ENCODE assay signal across 8 mouse cellular contexts in the genomic region with DNA sequence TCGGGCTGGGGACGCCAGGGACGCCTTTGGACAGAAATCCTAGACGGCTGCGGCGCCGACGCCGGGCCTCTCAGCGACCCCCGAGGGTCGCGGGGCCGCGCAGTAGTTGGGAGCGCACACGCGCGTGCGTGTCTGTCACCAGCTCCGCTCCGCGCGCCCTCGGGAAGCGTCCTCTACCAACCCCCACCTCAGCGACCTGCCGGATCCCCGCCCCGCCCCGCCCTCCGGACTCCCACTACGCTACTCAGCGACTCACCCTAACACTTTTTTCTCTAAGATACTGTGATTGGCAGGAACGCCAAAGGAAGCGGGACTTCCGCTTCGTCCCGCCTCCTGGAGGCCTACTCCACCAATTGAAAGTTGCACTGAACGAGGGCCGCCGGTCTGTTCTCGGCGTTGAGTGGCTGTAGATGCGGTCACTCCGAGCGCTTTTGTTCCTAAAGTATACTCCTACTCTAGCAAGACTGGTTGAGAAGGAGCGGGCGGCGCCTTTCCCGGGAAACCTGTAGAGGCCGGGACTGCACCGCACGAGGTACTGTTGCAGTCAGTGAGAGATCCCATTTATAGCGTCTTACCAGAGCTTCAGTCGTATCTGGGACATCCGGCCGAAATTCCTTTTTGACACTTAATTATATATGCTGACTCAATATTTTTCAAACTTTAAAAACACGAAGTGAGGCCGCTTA. TPM values are rescaled to one million over a fixed set of nuclear protein-coding genes. Genes with fewer than 3 reads are reported as not detected.
DNase-seq lines count a peak whose midpoint lies in the region; ATAC-seq lines count a peak whose summit lies in the region.

TSS of gene Nf2 (minus strand) at position 279 of the 686 bp plus-strand sequence.

- ATAC-seq in heart, embryonic 13.5 days (ENCODE audit: extremely low read depth, insufficient number of reproducible peaks, low FRiP score, low TSS enrichment): peak; percentile 99
- ATAC-seq in liver, embryonic 12.5 days: peak; percentile 99
- peak; percentile 100 for ATAC-seq in stomach, embryonic 15.5 days (ENCODE audit: insufficient read depth, low FRiP score, low read depth)

- H3K4me2 ChIP-seq in heart, embryonic 13.5 days: peak within 1 kb of the TSS; percentile 68
- peak within 1 kb of the TSS; percentile 92 for H3K4me2 ChIP-seq in liver, embryonic 12.5 days
- peak within 1 kb of the TSS; percentile 58 for H3K4me2 ChIP-seq in stomach, embryonic 15.5 days

- peak within 1 kb of the TSS; percentile 99 for H3K9ac ChIP-seq in heart, embryonic 13.5 days
- H3K9ac ChIP-seq in liver, embryonic 12.5 days: peak within 1 kb of the TSS; percentile 100
- H3K9ac ChIP-seq in stomach, embryonic 15.5 days: peak within 1 kb of the TSS; percentile 96

- peaks cover 2% of the 10 kb centered on the region; the same call in 1 of the 2 replicates for H3K4me1 ChIP-seq in brown adipose tissue, adult 24 weeks (ENCODE audit: control insufficient read depth, insufficient read depth, insufficient read length, low read length)
- peaks cover 14% of the 10 kb centered on the region for H3K4me1 ChIP-seq in heart, embryonic 13.5 days
- H3K4me1 ChIP-seq in liver, embryonic 12.5 days: peaks cover 29% of the 10 kb centered on the region
- peaks cover 4% of the 10 kb centered on the region for H3K4me1 ChIP-seq in stomach, embryonic 15.5 days

- peak; percentile 96 for DNase-seq in CD4-positive, CD25-positive, alpha-beta regulatory T cell, adult 2 months (ENCODE audit: low read depth, low spot score)
- peak; percentile 96 for DNase-seq in fat pad, adult 2 months (ENCODE audit: extremely low read depth, low read depth, low spot score)
- peak; percentile 98 for DNase-seq in kidney, postnatal 10 days
- peak; percentile 90 to 93 for DNase-seq in natural killer cell, adult 2 months (ENCODE audit: low spot score in 2 of 2)

- WGBS in heart, embryonic 13.5 days: under 1% methylated on average over 58 of the region's 60 CpGs
- WGBS in liver, embryonic 12.5 days (ENCODE audit: insufficient replicate concordance): under 1% methylated on average over 57 of the region's 60 CpGs
- under 1% methylated on average over 60 of the region's 60 CpGs for WGBS in stomach, embryonic 15.5 days

- peak within 1 kb of the TSS; percentile 98 for H3K4me3 ChIP-seq in brown adipose tissue, adult 24 weeks (ENCODE audit: insufficient read depth, low read depth, low read length)
- H3K4me3 ChIP-seq in heart, embryonic 13.5 days: peak within 1 kb of the TSS; percentile 99
- H3K4me3 ChIP-seq in liver, embryonic 12.5 days: peak within 1 kb of the TSS; percentile 99
- peak within 1 kb of the TSS; percentile 98 for H3K4me3 ChIP-seq in stomach, embryonic 15.5 days (replicated peaks)

- H3K9me3 ChIP-seq in heart, embryonic 13.5 days: no peaks in the 10 kb centered on the region
- no peaks in the 10 kb centered on the region for H3K9me3 ChIP-seq in liver, embryonic 12.5 days (replicated peaks)
- no peaks in the 10 kb centered on the region for H3K9me3 ChIP-seq in stomach, embryonic 15.5 days

- H3K27ac ChIP-seq in brown adipose tissue, adult 24 weeks (replicated peaks; ENCODE audit: low read depth, low read length): peak within 1 kb of the TSS; percentile 68
- H3K27ac ChIP-seq in heart, embryonic 13.5 days (replicated peaks): peak within 1 kb of the TSS; percentile 91
- H3K27ac ChIP-seq in liver, embryonic 12.5 days: peak within 1 kb of the TSS; percentile 86
- peak within 1 kb of the TSS; percentile 80 for H3K27ac ChIP-seq in stomach, embryonic 15.5 days

- no peaks in the 10 kb centered on the region for H3K36me3 ChIP-seq in heart, embryonic 13.5 days
- H3K36me3 ChIP-seq in liver, embryonic 12.5 days: peaks cover 6% of the 10 kb centered on the region; the same call in 1 of the 2 replicates
- no peaks in the 10 kb centered on the region for H3K36me3 ChIP-seq in stomach, embryonic 15.5 days

- H3K27me3 ChIP-seq in heart, embryonic 13.5 days (replicated peaks): no peaks in the 10 kb centered on the region
- no peaks in the 10 kb centered on the region for H3K27me3 ChIP-seq in liver, embryonic 12.5 days (replicated peaks)
- H3K27me3 ChIP-seq in stomach, embryonic 15.5 days (replicated peaks): no peaks in the 10 kb centered on the region

RNA-seq across cellular contexts. Expression of gene Nf2, which starts in this region (rescaled TPM):
- 41.2 and 56.4 TPM in 2 replicates for polyA plus RNA-seq in brown adipose tissue, adult 24 weeks (2012; ENCODE audit: insufficient read depth, insufficient read length, missing spikeins)
- 37.3 and 39.8 TPM in 2 replicates for polyA plus RNA-seq in heart, embryonic 13.5 days (2015; fragmentation: Nextera tagmentation; extraction: Ambion mirVana)
- 29.5 and 33.0 TPM in 2 replicates for polyA plus RNA-seq in liver, embryonic 12.5 days (2016; fragmentation: Nextera tagmentation; extraction: Ambion mirVana)
- 38.6 and 48.1 TPM in 2 replicates for polyA plus RNA-seq in stomach, embryonic 15.5 days (2015; fragmentation: Nextera tagmentation; extraction: Ambion mirVana)

Comparison
In these comparisons a context has a peak if more than half of its experiments do, and no peak if none do; other contexts are left out.
1. Peak in every context shown above with its lines: DNase-seq, ATAC-seq, H3K4me3 ChIP-seq and H3K27ac ChIP-seq.